Mouse (Mus musculus) left cerebral cortex, adult 8-10 months (tissue): ENCODE results near the gene Sept7. TPM values are rescaled to one million over a fixed set of nuclear protein-coding genes. Genes with fewer than 3 reads are reported as not detected.

Experiments used
- total RNA-seq, 4 experiments: library from RNA; stranded (reverse); gene quantifications; 2 replicates each; pipeline ENCODE4 v1.2.4; 2022

Gene Sept7
- total RNA-seq, 4 experiments from 2014 or later, result 367 to 384 (median 373) TPM

Other genes with a start within 250 kb of the Sept7 start
- not detected for gene Gm10181, start 163.0 kb upstream of the Sept7 start, total RNA-seq
- 10 to 100 TPM; 53.6 to 57.1 (median 55.8) TPM for gene Herpud2, start 100.6 kb upstream of the Sept7 start, total RNA-seq
- 10 to 100 TPM; 23.0 to 26.1 (median 24.0) TPM for gene Eepd1, start 229.1 kb downstream of the Sept7 start, total RNA-seq